Mouse (Mus musculus): ENCODE results near the gene Upp2.

GRCm38 (mm10) chr2:58557045-58557845 lies 9.9 kb upstream of the Upp2 start:
- TF ChIP-seq CTCF (IDR thresholded peaks at IDR 0.05; ENCODE audit: extremely low read depth, insufficient read length, insufficient replicate concordance, low read depth, low read length) (no peak), POLR2A (IDR thresholded peaks at IDR 0.05; ENCODE audit: low read depth, low read length) (no peak)

Data from small intestine, adult 2 months (tissue).